Mouse (Mus musculus): ENCODE data around the gene Ruvbl1.

GRCm38 (mm10) chr6:88490629-88491354, 25.6 kb downstream of the Ruvbl1 start:
- TF ChIP-seq POLR2A (IDR thresholded peaks at IDR 0.05; ENCODE audit: borderline replicate concordance, control insufficient read depth, low read depth, low read length) (no peak), CTCF (IDR thresholded peaks at IDR 0.05; ENCODE audit: control insufficient read depth, insufficient read depth, low read length) (no peak)
